Mouse (Mus musculus) frontal cortex, adult 2 months (tissue): ENCODE results near the gene Cdhr4. TPM values are rescaled to one million over a fixed set of nuclear protein-coding genes. Genes with fewer than 3 reads are reported as not detected.

Source experiments
- polyA plus RNA-seq: library from polyadenylated mRNA; depleted of rRNA; stranded (reverse); fragments of >200 nt; gene quantifications from 2 replicates; pipeline ENCODE4 v1.2.3, GENCODE M21; 2012; rRNA removed

The Cdhr4 gene
- polyA plus RNA-seq, 1 experiment: 1.5 TPM

Other genes starting within 250 kb of the Cdhr4 start
- gene Rbm5, start 221.5 kb upstream of the Cdhr4 start, polyA plus RNA-seq: 152 and 180 TPM in 2 replicates
- gene Rbm6, start 119.3 kb upstream of the Cdhr4 start, polyA plus RNA-seq: 70.3 and 70.8 TPM in 2 replicates
- 28.2 and 28.5 TPM in 2 replicates for gene Mon1a, start 104.3 kb upstream of the Cdhr4 start, polyA plus RNA-seq
- 1.2 and 2.1 TPM in 2 replicates for gene Mst1r, start 85.6 kb upstream of the Cdhr4 start, polyA plus RNA-seq
- not detected in 2 replicates for gene Actl11, start 64.0 kb upstream of the Cdhr4 start, polyA plus RNA-seq
- 405 and 456 TPM in 2 replicates for gene Camkv, start 56.8 kb upstream of the Cdhr4 start, polyA plus RNA-seq
- gene Traip, start 42.4 kb upstream of the Cdhr4 start, polyA plus RNA-seq: 21.0 and 21.2 TPM in 2 replicates
- gene Uba7, start 17.0 kb upstream of the Cdhr4 start, polyA plus RNA-seq: 15.6 and 16.7 TPM in 2 replicates
- gene Gm20661, start 9.4 kb upstream of the Cdhr4 start, polyA plus RNA-seq: 0.18 and 0.34 TPM in 2 replicates
- 6.1 and 8.2 TPM in 2 replicates for gene Inka1, start 6.6 kb upstream of the Cdhr4 start, polyA plus RNA-seq
- gene Gm20662, start 3.9 kb downstream of the Cdhr4 start, polyA plus RNA-seq: 7.1 and 7.7 TPM in 2 replicates
- 213 and 222 TPM in 2 replicates for gene Ip6k1, start 10.0 kb downstream of the Cdhr4 start, polyA plus RNA-seq
- gene Gmppb, start 56.7 kb downstream of the Cdhr4 start, polyA plus RNA-seq: 13.7 and 37.5 TPM in 2 replicates
- 1.4 and 1.6 TPM in 2 replicates for gene Amigo3, start 60.7 kb downstream of the Cdhr4 start, polyA plus RNA-seq
- 0.04 and 0.19 TPM in 2 replicates for gene Mst1, start 87.9 kb downstream of the Cdhr4 start, polyA plus RNA-seq
- 87.8 and 92.0 TPM in 2 replicates for gene Rnf123, start 90.8 kb downstream of the Cdhr4 start, polyA plus RNA-seq
- gene Apeh, start 102.1 kb downstream of the Cdhr4 start, polyA plus RNA-seq: 32.7 and 32.9 TPM in 2 replicates
- gene Bsn, start 197.9 kb downstream of the Cdhr4 start, polyA plus RNA-seq: 95.0 and 100 TPM in 2 replicates